Mouse (Mus musculus) liver, postnatal 0 days (tissue): ENCODE measurements around the gene Olfr640.

Experiments
- CTCF ChIP-seq: sonication (generic); IDR thresholded peaks from 2 replicates; pipeline ENCODE4 v1.5.1; 2016; ENCODE audit warnings: antibody characterized with exemption, low read depth
- EP300 ChIP-seq: IDR thresholded peaks from 2 replicates; pipeline ENCODE4 v1.6.1; 2016; ENCODE audit warnings: antibody characterized with exemption, low read depth, mild to moderate bottlenecking

- TF ChIP-seq EP300: no peak
- TF ChIP-seq CTCF: no peak
Measured at GRCm38 (mm10) chr7:103970852-103971251, 54.5 kb downstream of the Olfr640 start, which contains the start of gene Olfr635.
